Mouse (Mus musculus) cerebellum, postnatal 36 days (tissue): Measurements from ENCODE around the gene Sox1.

Experiments used
- DNase-seq, 2 experiments: peaks; one replicate each; pipeline ENCODE4 v3.0.0; 2021 to 2022; ENCODE audit warnings: mixed read lengths in 2 of 2

The Sox1 gene

GRCm38 (mm10) chr8:12389801-12390639 lies 5.1 kb upstream of the Sox1 start:
- DNase-seq: no peak

- DNase-seq: no peak
Observed at GRCm38 (mm10) chr8:12390640-12391365, 4.3 kb upstream of the Sox1 start.

GRCm38 (mm10) chr8:12391366-12392250 lies 3.5 kb upstream of the Sox1 start:
- no peak for DNase-seq

- no peak for DNase-seq
Observed at GRCm38 (mm10) chr8:12392801-12393200, 2.3 kb upstream of the Sox1 start.

GRCm38 (mm10) chr8:12394385-12395000 lies 602 bp upstream of the Sox1 start:
- no peak for DNase-seq

- DNase-seq: no peak
Observed at GRCm38 (mm10) chr8:12396501-12397345, 1.6 kb downstream of the Sox1 start.

GRCm38 (mm10) chr8:12397346-12397925 lies 2.3 kb downstream of the Sox1 start:
- DNase-seq: no peak

GRCm38 (mm10) chr8:12398011-12398945 lies 3.2 kb downstream of the Sox1 start:
- DNase-seq: no peak

- no peak for DNase-seq
Observed at GRCm38 (mm10) chr8:12399421-12400205, 4.5 kb downstream of the Sox1 start.

- no peak for DNase-seq
Observed at GRCm38 (mm10) chr8:12400611-12401390, 5.7 kb downstream of the Sox1 start.

GRCm38 (mm10) chr8:12401391-12402270 lies 6.5 kb downstream of the Sox1 start:
- no peak for DNase-seq

- no peak for DNase-seq
Observed at GRCm38 (mm10) chr8:12402709-12403108, 7.6 kb downstream of the Sox1 start.

GRCm38 (mm10) chr8:12408020-12408419 lies 12.9 kb downstream of the Sox1 start:
- no peak for DNase-seq

GRCm38 (mm10) chr8:12409976-12410375 lies 14.9 kb downstream of the Sox1 start:
- DNase-seq: no peak

- DNase-seq: no peak
Observed at GRCm38 (mm10) chr8:12417056-12417455, 22.0 kb downstream of the Sox1 start.

GRCm38 (mm10) chr8:12420537-12420936 lies 25.4 kb downstream of the Sox1 start:
- no peak for DNase-seq

- DNase-seq: no peak
Observed at GRCm38 (mm10) chr8:12425906-12426305, 30.8 kb downstream of the Sox1 start.
